Mouse (Mus musculus): ENCODE measurements around the gene Lep.

Gene Lep

GRCm38 (mm10) chr6:29081826-29082363, 21.9 kb downstream of the Lep start:
- no peak for DNase-seq (ENCODE audit: low read depth, low spot score)
- Histone ChIP-seq H3K36me3 (ENCODE audit: control insufficient read depth, insufficient read depth, low read length, poor library complexity, severe bottlenecking) (no peaks in the 10 kb centered on the region), H3K27me3 (ENCODE audit: control insufficient read depth, insufficient read depth, low read length, poor library complexity, severe bottlenecking) (no peaks in the 10 kb centered on the region)

- H3K36me3 ChIP-seq (ENCODE audit: control insufficient read depth, insufficient read depth, low read length, poor library complexity, severe bottlenecking): no peaks in the 10 kb centered on the region
- no peak for DNase-seq (ENCODE audit: low read depth, low spot score)
- H3K27me3 ChIP-seq (ENCODE audit: control insufficient read depth, insufficient read depth, low read length, poor library complexity, severe bottlenecking): no peaks in the 10 kb centered on the region
Observed at GRCm38 (mm10) chr6:29082776-29083354, 22.8 kb downstream of the Lep start.

GRCm38 (mm10) chr6:29084401-29084800, 24.4 kb downstream of the Lep start:
- Histone ChIP-seq H3K36me3 (ENCODE audit: control insufficient read depth, insufficient read depth, low read length, poor library complexity, severe bottlenecking) (no peaks in the 10 kb centered on the region), H3K27me3 (ENCODE audit: control insufficient read depth, insufficient read depth, low read length, poor library complexity, severe bottlenecking) (no peaks in the 10 kb centered on the region)
- DNase-seq (ENCODE audit: low read depth, low spot score): no peak

GRCm38 (mm10) chr6:29087921-29088709, 28.1 kb downstream of the Lep start:
- Histone ChIP-seq H3K27me3 (ENCODE audit: control insufficient read depth, insufficient read depth, low read length, poor library complexity, severe bottlenecking) (no peaks in the 10 kb centered on the region), H3K36me3 (ENCODE audit: control insufficient read depth, insufficient read depth, low read length, poor library complexity, severe bottlenecking) (no peaks in the 10 kb centered on the region)
- no peak for DNase-seq (ENCODE audit: low read depth, low spot score)

GRCm38 (mm10) chr6:29092234-29092633, 32.2 kb downstream of the Lep start:
- Histone ChIP-seq H3K27me3 (ENCODE audit: control insufficient read depth, insufficient read depth, low read length, poor library complexity, severe bottlenecking) (no peaks in the 10 kb centered on the region), H3K36me3 (ENCODE audit: control insufficient read depth, insufficient read depth, low read length, poor library complexity, severe bottlenecking) (no peaks in the 10 kb centered on the region)
- DNase-seq (ENCODE audit: low read depth, low spot score): no peak

GRCm38 (mm10) chr6:29092904-29093303, 32.9 kb downstream of the Lep start:
- DNase-seq (ENCODE audit: low read depth, low spot score): no peak
- Histone ChIP-seq H3K36me3 (ENCODE audit: control insufficient read depth, insufficient read depth, low read length, poor library complexity, severe bottlenecking) (no peaks in the 10 kb centered on the region), H3K27me3 (ENCODE audit: control insufficient read depth, insufficient read depth, low read length, poor library complexity, severe bottlenecking) (no peaks in the 10 kb centered on the region)

- DNase-seq (ENCODE audit: low read depth, low spot score): no peak
- no peaks in the 10 kb centered on the region for H3K27me3 ChIP-seq (ENCODE audit: control insufficient read depth, insufficient read depth, low read length, poor library complexity, severe bottlenecking)
- no peaks in the 10 kb centered on the region for H3K36me3 ChIP-seq (ENCODE audit: control insufficient read depth, insufficient read depth, low read length, poor library complexity, severe bottlenecking)
Observed at GRCm38 (mm10) chr6:29099536-29100170, 39.6 kb downstream of the Lep start.

- H3K36me3 ChIP-seq (ENCODE audit: control insufficient read depth, insufficient read depth, low read length, poor library complexity, severe bottlenecking): no peaks in the 10 kb centered on the region
- no peaks in the 10 kb centered on the region for H3K27me3 ChIP-seq (ENCODE audit: control insufficient read depth, insufficient read depth, low read length, poor library complexity, severe bottlenecking)
- no peak for DNase-seq (ENCODE audit: low read depth, low spot score)
Observed at GRCm38 (mm10) chr6:29100423-29100822, 40.4 kb downstream of the Lep start.

- no peak for DNase-seq (ENCODE audit: low read depth, low spot score)
- Histone ChIP-seq H3K36me3 (ENCODE audit: control insufficient read depth, insufficient read depth, low read length, poor library complexity, severe bottlenecking) (no peaks in the 10 kb centered on the region), H3K27me3 (ENCODE audit: control insufficient read depth, insufficient read depth, low read length, poor library complexity, severe bottlenecking) (no peaks in the 10 kb centered on the region)
Observed at GRCm38 (mm10) chr6:29101248-29101864, 41.3 kb downstream of the Lep start.

GRCm38 (mm10) chr6:29108376-29108775, 48.4 kb downstream of the Lep start:
- no peak for DNase-seq (ENCODE audit: low read depth, low spot score)
- H3K27me3 ChIP-seq (ENCODE audit: control insufficient read depth, insufficient read depth, low read length, poor library complexity, severe bottlenecking): no peaks in the 10 kb centered on the region
- no peaks in the 10 kb centered on the region for H3K36me3 ChIP-seq (ENCODE audit: control insufficient read depth, insufficient read depth, low read length, poor library complexity, severe bottlenecking)

GRCm38 (mm10) chr6:29111501-29111900, 51.5 kb downstream of the Lep start:
- Histone ChIP-seq H3K36me3 (ENCODE audit: control insufficient read depth, insufficient read depth, low read length, poor library complexity, severe bottlenecking) (no peaks in the 10 kb centered on the region), H3K27me3 (ENCODE audit: control insufficient read depth, insufficient read depth, low read length, poor library complexity, severe bottlenecking) (no peaks in the 10 kb centered on the region)
- no peak for DNase-seq (ENCODE audit: low read depth, low spot score)

- DNase-seq (ENCODE audit: low read depth, low spot score): no peak
- Histone ChIP-seq H3K36me3 (ENCODE audit: control insufficient read depth, insufficient read depth, low read length, poor library complexity, severe bottlenecking) (no peaks in the 10 kb centered on the region), H3K27me3 (ENCODE audit: control insufficient read depth, insufficient read depth, low read length, poor library complexity, severe bottlenecking) (no peaks in the 10 kb centered on the region)
Observed at GRCm38 (mm10) chr6:29115756-29116155, 55.7 kb downstream of the Lep start.

GRCm38 (mm10) chr6:29117417-29118104, 57.5 kb downstream of the Lep start:
- DNase-seq (ENCODE audit: low read depth, low spot score): no peak
- Histone ChIP-seq H3K36me3 (ENCODE audit: control insufficient read depth, insufficient read depth, low read length, poor library complexity, severe bottlenecking) (no peaks in the 10 kb centered on the region), H3K27me3 (ENCODE audit: control insufficient read depth, insufficient read depth, low read length, poor library complexity, severe bottlenecking) (no peaks in the 10 kb centered on the region)

GRCm38 (mm10) chr6:29118231-29118630, 58.2 kb downstream of the Lep start:
- Histone ChIP-seq H3K36me3 (ENCODE audit: control insufficient read depth, insufficient read depth, low read length, poor library complexity, severe bottlenecking) (no peaks in the 10 kb centered on the region), H3K27me3 (ENCODE audit: control insufficient read depth, insufficient read depth, low read length, poor library complexity, severe bottlenecking) (no peaks in the 10 kb centered on the region)
- DNase-seq (ENCODE audit: low read depth, low spot score): no peak

All from splenic B cell, adult 2 months (primary cell).